Mouse (Mus musculus) urinary bladder, postnatal 36 days (tissue): ENCODE measurements around the gene Bzw2.

Experiments used
- DNase-seq, 2 experiments: peaks; one replicate each; pipeline ENCODE4 v3.0.0; 2022; ENCODE audit warnings: low spot score in 2 of 2, mixed read lengths in 1 of 2

The Bzw2 gene

GRCm38 (mm10) chr12:36072860-36073259 is 85.0 kb downstream of the Bzw2 start:
- no peak for DNase-seq

- DNase-seq = no peak
These were observed 87.6 kb downstream of the Bzw2 start for GRCm38 (mm10) chr12:36070231-36070630.

GRCm38 (mm10) chr12:36067538-36067937 is 90.3 kb downstream of the Bzw2 start:
- DNase-seq = no peak

- no peak for DNase-seq
These were observed 92.0 kb downstream of the Bzw2 start for GRCm38 (mm10) chr12:36065911-36066310.

- no peak for DNase-seq
These were observed 100.2 kb downstream of the Bzw2 start for GRCm38 (mm10) chr12:36057699-36058098.

- no peak for DNase-seq
These were observed 107.6 kb downstream of the Bzw2 start for GRCm38 (mm10) chr12:36050276-36050675.

GRCm38 (mm10) chr12:36047593-36047992 is 110.3 kb downstream of the Bzw2 start:
- no peak for DNase-seq

GRCm38 (mm10) chr12:36046196-36046595 is 111.7 kb downstream of the Bzw2 start:
- DNase-seq = no peak

GRCm38 (mm10) chr12:36044691-36045090 is 113.2 kb downstream of the Bzw2 start:
- no peak for DNase-seq

GRCm38 (mm10) chr12:36042348-36042778 is 115.5 kb downstream of the Bzw2 start, which contains the start of gene Tspan13:
Tspan13 (minus strand) TSS chr12:36042500.
- DNase-seq = peak; percentile 82 to 89
